Mouse (Mus musculus) G1E (cell line): Measurements from ENCODE around the gene Gm28551. TPM values are rescaled to one million over a fixed set of nuclear protein-coding genes. Genes with fewer than 3 reads are reported as not detected.
"Not testable (repeated sequence)": the region's sequence is repeated elsewhere in the genome, so short reads cannot be mapped to it uniquely, and the experiment has no call there.

Experiments
- ATAC-seq: 2 replicates; pipeline ENCODE4 v1.8.0; 2016; ENCODE audit warnings: mild to moderate bottlenecking; ENCODE audit not compliant: insufficient number of reproducible peaks, poor library complexity, low FRiP score, severe bottlenecking; ENCODE audit errors: extremely low read depth
- DNase-seq: peaks from one replicate; pipeline ENCODE4 v3.0.0; 2012; ENCODE audit warnings: low spot score
- H3K27me3 ChIP-seq: 2 replicates; pipeline ENCODE4 v1.6.1; 2012; ENCODE audit warnings: mild to moderate bottlenecking, low read length, inconsistent platforms; ENCODE audit not compliant: insufficient read depth
- H3K36me3 ChIP-seq: replicated peaks from 2 replicates; pipeline ENCODE3; 2012; ENCODE audit warnings: mild to moderate bottlenecking, inconsistent platforms
- H3K4me1 ChIP-seq: 2 replicates; pipeline ENCODE4 v1.6.1; 2012; ENCODE audit warnings: low read depth, low read length, inconsistent platforms, mixed read lengths; ENCODE audit not compliant: insufficient read depth
- H3K4me3 ChIP-seq: 2 replicates; pipeline ENCODE4 v1.5.1; 2012; ENCODE audit warnings: low read depth, mild to moderate bottlenecking, inconsistent platforms, low read length, moderate library complexity, mixed read lengths
- H3K9me3 ChIP-seq: replicated peaks from 2 replicates; pipeline ENCODE4 v1.6.1; 2012; ENCODE audit warnings: inconsistent platforms
- CTCF ChIP-seq: IDR thresholded peaks from 2 replicates; pipeline ENCODE4 v1.5.1; 2012; ENCODE audit warnings: low read depth, low read length, inconsistent platforms, mixed read lengths
- GATA1 ChIP-seq: IDR thresholded peaks from 2 replicates; pipeline ENCODE4 v1.6.1; 2012; ENCODE audit warnings: borderline replicate concordance, low read length, inconsistent platforms, mixed read lengths
- GATA2 ChIP-seq: IDR thresholded peaks from 2 replicates; pipeline ENCODE4 v1.6.1; 2012; ENCODE audit warnings: low read depth, low read length, inconsistent platforms, borderline replicate concordance
- POLR2AphosphoS5 ChIP-seq: IDR thresholded peaks from 2 replicates; pipeline ENCODE4 v1.6.1; 2012; ENCODE audit warnings: low read depth, low read length, inconsistent platforms; ENCODE audit not compliant: insufficient replicate concordance
- TAL1 ChIP-seq: conservative IDR thresholded peaks from 2 replicates; pipeline ENCODE4 v1.6.1; 2012; ENCODE audit warnings: low read depth, low read length, inconsistent platforms, mixed read lengths
- polyA plus RNA-seq: library from polyadenylated mRNA; stranded (reverse); fragments of >175 nt; gene quantifications from 2 replicates; pipeline ENCODE4 v1.2.3, GENCODE M21; 2012
- total RNA-seq, 2 experiments: library from RNA; stranded (forward) in 1 of 2; stranded (reverse) in 1 of 2; fragments of 200-1000 nt in 1 of 2; fragments of >200 nt in 1 of 2; fragmentation: Nextera tagmentation in 1 of 2; gene quantifications; 2 replicates each; pipeline ENCODE4 v1.2.3; 2014 to 2017

Gm28551 gene
- total RNA-seq (2014; fragmentation: Nextera tagmentation) (18.3 and 24.2 TPM in 2 replicates), total RNA-seq (2017) (0.41 and 0.49 TPM in 2 replicates), polyA plus RNA-seq (0.06 TPM in 1 of 2 replicates, not detected in the other)

DNA sequence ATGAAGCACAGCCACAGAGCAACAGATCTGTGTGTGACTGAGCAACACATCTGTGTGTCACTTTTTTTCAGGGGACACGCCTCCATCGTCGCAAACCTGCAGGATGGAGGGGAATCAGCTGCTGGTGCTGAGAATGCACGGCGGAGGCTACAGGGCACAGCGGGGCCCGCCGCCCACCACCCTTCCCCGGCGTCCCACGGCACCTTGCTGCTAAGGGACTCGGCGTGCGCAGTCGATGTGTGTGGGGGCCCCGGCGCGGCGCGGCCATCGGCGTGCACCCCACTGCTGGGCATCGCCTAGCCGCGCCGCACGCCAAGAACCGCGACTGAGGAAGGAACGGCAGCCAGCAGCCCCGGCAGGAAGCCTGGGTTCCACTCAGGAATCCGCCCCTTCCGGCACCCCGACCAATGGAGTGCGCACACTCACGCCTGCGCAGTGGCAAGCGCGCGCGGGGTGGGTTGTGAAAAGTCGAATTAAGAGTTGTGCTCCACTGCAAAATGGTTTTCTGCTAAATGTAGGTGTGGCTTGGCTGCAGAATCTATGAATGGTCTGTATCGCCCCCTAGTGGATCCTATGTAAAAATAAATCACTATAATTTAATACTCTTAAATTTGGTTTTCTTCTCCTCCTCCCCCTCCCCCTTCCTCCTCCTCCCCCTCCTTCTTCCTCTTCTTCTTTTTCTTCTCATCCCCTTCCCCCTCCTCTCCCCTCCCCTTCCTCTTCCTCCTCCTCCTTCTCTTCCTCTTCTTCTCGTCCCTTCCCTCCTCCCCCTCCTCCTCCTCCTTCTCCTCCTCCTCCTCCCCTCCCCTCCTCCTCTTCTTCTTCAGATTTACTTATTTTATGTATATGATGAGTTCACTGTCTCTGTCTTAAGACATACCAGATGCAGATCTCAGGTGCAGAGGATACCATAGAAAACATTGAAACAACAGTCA, at the start of gene Gm28551, which contains the start of the genes Asdurf and Asnsd1:
Gene Gm28551 (minus strand): TSS at position 341 of the 935 bp plus-strand sequence.
Gene Asdurf (minus strand): TSS at position 293 of the 935 bp plus-strand sequence.
Gene Asnsd1 (minus strand): TSS at position 426 of the 935 bp plus-strand sequence.
- Histone ChIP-seq H3K4me1 (peaks cover 16% of the 10 kb centered on the region), H3K9me3 (no peaks in the 10 kb centered on the region), H3K4me3 (peak within 1 kb of the TSS; percentile 100), H3K27me3 (peaks cover 4% of the 10 kb centered on the region; the same call in 1 of the 2 replicates), H3K36me3 (peaks cover 23% of the 10 kb centered on the region)
- peak; percentile 100 for DNase-seq
- peak; percentile 98 for ATAC-seq
- TF ChIP-seq TAL1 (no peak), POLR2AphosphoS5 (no peak), GATA1 (no peak), GATA2 (no peak), CTCF (no peak)

DNA sequence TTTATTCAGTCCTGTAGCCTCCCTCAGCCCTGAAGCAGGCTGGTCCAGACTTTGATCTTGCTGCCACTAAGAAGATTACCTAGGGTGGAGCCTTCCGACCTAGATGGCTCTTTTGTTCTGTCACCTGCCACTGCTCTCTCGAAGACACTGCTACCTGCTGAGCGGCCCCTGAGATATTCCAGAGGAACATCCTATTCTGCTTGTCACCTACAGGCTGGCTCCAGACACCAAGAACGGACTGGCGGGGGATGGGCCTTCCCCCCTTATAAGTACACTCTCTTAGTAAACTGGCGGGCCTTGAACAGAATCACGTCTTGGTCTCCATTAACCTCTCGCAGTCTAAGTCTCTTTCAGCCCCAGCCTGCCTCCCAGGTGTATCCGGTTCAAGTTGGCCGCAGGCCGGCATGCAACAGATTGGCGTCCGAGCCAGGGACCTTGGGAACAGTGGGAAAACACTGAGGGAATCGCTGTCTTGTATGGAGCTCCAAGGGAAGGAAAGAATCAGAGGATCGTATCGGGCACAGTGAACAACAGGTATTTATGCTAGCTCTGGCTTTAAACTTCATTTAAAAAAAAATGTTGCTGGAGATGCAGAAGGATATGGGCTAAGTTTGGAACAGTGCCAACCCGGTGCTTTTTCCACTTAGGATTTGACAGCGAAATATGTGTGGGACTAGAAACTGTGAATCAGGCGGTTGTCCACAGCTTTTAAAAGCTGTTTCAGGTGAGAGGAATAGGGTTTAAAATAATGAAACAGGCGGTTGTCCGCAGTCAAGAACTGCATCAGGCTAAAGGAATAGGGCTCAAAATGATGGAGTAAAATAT, 41.7 kb upstream of the Gm28551 start:
- H3K36me3 ChIP-seq: not testable (repeated sequence)

DNA sequence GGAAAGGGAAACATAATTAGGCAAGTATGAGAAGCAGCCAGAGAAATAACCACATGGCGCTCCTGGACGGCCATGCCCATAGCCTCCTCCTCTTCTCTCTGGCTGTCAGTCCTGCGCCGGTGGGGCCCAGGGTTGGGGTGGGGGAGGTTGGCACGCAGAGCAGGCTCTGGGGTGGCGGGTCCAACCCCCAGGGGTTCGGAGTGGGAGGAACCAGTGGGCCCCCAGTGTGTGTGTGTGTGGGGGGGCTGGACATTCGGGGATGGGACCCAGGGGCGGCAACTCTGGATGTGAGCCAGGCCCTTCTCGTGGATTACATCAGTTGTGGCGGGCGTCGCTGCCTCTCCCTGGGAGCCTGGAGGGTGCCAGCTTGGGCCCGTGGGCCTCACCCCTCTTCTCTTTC, 36.3 kb upstream of the Gm28551 start:
- H3K4me1 ChIP-seq: no peaks in the 10 kb centered on the region
- no peaks in the 10 kb centered on the region for H3K27me3 ChIP-seq
- ATAC-seq (no peak), DNase-seq (no peak)
- no peaks in the 10 kb centered on the region for H3K36me3 ChIP-seq
- TF ChIP-seq POLR2AphosphoS5: no peak
- TF ChIP-seq TAL1: no peak
- no peak for TF ChIP-seq CTCF
- TF ChIP-seq GATA2: no peak
- no peak for TF ChIP-seq GATA1
- no peak overlapping the region for H3K4me3 ChIP-seq
- peaks cover 7% of the 10 kb centered on the region for H3K9me3 ChIP-seq

More for the DNA sequence above, 41.7 kb upstream of the Gm28551 start:
- not testable (repeated sequence) for H3K4me1 ChIP-seq, H3K27me3 ChIP-seq, DNase-seq, H3K9me3 ChIP-seq, ATAC-seq, H3K4me3 ChIP-seq

DNA sequence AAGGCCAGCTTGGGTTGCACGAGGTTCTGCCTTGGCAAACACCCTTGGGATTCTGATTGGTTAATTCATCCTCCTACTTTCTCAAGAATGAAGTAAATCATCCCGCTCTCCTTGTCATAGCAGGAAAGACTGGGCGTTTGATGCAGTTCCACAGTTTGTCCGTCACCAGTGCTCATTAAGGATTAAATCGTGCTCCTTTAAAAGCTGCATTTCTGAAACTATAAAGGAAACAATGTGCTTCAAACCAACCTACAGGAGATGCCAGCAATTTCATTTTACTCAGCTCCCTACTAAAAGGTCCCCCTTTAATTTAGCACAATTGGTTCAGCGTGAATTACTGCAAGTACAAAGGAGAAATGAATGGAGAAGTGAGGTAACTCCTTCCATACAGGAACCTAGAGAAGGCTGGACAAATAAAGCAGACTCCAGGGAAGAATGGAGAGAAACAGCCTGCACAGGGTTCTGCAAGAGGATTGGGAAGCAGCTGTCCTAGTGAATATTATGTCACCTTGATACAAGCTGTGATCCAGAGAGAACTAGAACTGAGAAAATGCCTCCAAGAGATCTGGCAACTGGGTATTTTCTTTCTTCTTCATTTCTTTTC, 31.7 kb upstream of the Gm28551 start:
- H3K27me3 ChIP-seq: no peaks in the 10 kb centered on the region
- DNase-seq (no peak), ATAC-seq (no peak)
- no peaks in the 10 kb centered on the region; the same call in 1 of the 2 replicates for H3K9me3 ChIP-seq
- no peaks in the 10 kb centered on the region for H3K4me1 ChIP-seq
- TF ChIP-seq GATA1 (no peak), CTCF (no peak), POLR2AphosphoS5 (no peak), GATA2 (no peak), TAL1 (no peak)
- H3K4me3 ChIP-seq: no peak overlapping the region
- no peaks in the 10 kb centered on the region for H3K36me3 ChIP-seq

DNA sequence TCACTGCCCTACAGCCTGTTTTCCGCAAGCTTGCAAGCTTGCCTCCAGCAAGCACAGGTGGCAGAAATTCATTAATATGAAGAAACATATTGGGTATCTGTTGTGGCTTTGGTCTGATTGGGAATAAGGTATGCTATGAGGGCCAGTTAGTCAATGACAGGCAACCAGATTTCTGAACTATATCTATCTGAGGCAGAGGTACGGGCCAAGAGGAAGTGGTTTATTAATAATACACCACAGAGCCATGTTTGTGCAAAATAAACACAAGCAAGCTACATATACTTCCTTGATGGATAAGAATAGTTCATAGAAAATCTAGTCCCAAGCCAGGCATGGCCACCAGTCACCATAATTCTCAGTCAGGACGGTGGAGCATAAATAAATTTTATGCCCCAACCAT, 25.3 kb upstream of the Gm28551 start:
- peaks cover 8% of the 10 kb centered on the region; the same call in 1 of the 2 replicates for H3K27me3 ChIP-seq
- H3K9me3 ChIP-seq: no peaks in the 10 kb centered on the region
- H3K4me1 ChIP-seq: no peaks in the 10 kb centered on the region
- H3K36me3 ChIP-seq: no peaks in the 10 kb centered on the region
- no peak overlapping the region for H3K4me3 ChIP-seq
- ATAC-seq (no peak), DNase-seq (no peak)
- TF ChIP-seq CTCF (no peak), GATA1 (no peak), POLR2AphosphoS5 (no peak), GATA2 (no peak), TAL1 (no peak)

DNA sequence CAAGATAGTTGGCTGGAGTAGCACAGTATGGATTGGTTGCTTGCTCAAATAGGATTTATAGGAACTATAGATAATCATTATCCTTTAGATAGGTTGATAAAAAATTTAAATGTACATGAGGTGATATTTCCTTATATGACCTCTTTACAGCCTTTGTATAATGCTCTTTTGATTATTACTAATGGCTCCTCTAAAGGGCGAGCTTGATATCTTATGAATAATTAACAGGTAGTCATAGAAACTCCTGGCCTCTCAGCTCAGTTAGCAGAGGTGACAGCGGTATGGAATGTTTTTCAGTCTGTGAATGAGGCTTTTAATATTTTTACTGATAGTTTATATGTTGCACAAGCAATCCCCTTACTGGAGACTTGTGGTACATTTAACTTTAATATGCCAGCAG, 23.5 kb upstream of the Gm28551 start:
- DNase-seq, H3K9me3 ChIP-seq, H3K4me3 ChIP-seq, H3K36me3 ChIP-seq, H3K27me3 ChIP-seq, ATAC-seq, H3K4me1 ChIP-seq: not testable (repeated sequence)
